Mouse (Mus musculus) stomach, embryonic 14.5 days (tissue): Measurements from ENCODE around the gene Ghitm. TPM values are rescaled to one million over a fixed set of nuclear protein-coding genes. Genes with fewer than 3 reads are reported as not detected.

ENCODE experiments used
- ATAC-seq: fragments of 200-750 bp; cut with Nextera tagmentation; 2 replicates; pipeline ENCODE4 v1.8.0; 2017; ENCODE audit warnings: low read depth, moderate TSS enrichment; ENCODE audit not compliant: insufficient number of reproducible peaks, insufficient read depth, low FRiP score
- H3K27ac ChIP-seq: fragments of 300-500 bp; sonication (generic); 2 replicates; pipeline ENCODE4 v1.5.1; 2014; ENCODE audit warnings: mild to moderate bottlenecking, low read length, moderate library complexity, mixed read lengths
- H3K27me3 ChIP-seq: fragments of 300-500 bp; sonication (generic); 2 replicates; pipeline ENCODE4 v1.6.1; 2014; ENCODE audit warnings: low read length, control low read depth, mixed read lengths; ENCODE audit not compliant: control insufficient read depth, insufficient read depth
- H3K36me3 ChIP-seq: fragments of 300-500 bp; sonication (generic); 2 replicates; pipeline ENCODE4 v1.6.1; 2014; ENCODE audit warnings: mild to moderate bottlenecking, control low read depth, low read length, moderate library complexity, mixed read lengths; ENCODE audit not compliant: control insufficient read depth, insufficient read depth
- H3K4me1 ChIP-seq: fragments of 300-500 bp; sonication (generic); 2 replicates; pipeline ENCODE4 v1.6.1; 2014; ENCODE audit warnings: low read length, control low read depth, mixed read lengths; ENCODE audit not compliant: control insufficient read depth, insufficient read depth
- H3K4me2 ChIP-seq: fragments of 300-500 bp; sonication (generic); replicated peaks from 2 replicates; pipeline ENCODE4 v1.6.1; 2014; ENCODE audit warnings: low read depth, low read length, control low read depth
- H3K4me3 ChIP-seq: fragments of 300-500 bp; sonication (generic); 2 replicates; pipeline ENCODE4 v1.5.1; 2014; ENCODE audit warnings: low read depth, low read length, control low read depth
- H3K9ac ChIP-seq: fragments of 300-500 bp; sonication (generic); replicated peaks from 2 replicates; pipeline ENCODE4 v1.6.1; 2014; ENCODE audit warnings: low read depth, mild to moderate bottlenecking, control low read depth, low read length, moderate library complexity, mixed read lengths
- H3K9me3 ChIP-seq: fragments of 300-500 bp; sonication (generic); 2 replicates; pipeline ENCODE4 v1.6.1; 2016; ENCODE audit warnings: low read depth, low read length, control low read depth; ENCODE audit not compliant: control insufficient read depth
- WGBS: fragments of 180-500 bp; shearing (Covaris S2); extraction: QIAGEN DNeasy Blood & Tissue Kit; methylation state at CpG from one replicate; pipeline ENCODE4 v1.1.7; 2014; 5-methylcytosine and 5-hydroxymethylcytosine counted together
- polyA plus RNA-seq: library from polyadenylated mRNA; unstranded; fragments of >200 nt; fragmentation: Nextera tagmentation; extraction: Ambion mirVana; gene quantifications from 2 replicates; pipeline ENCODE4 v1.2.1, GENCODE M21; 2014

The Ghitm gene
- polyA plus RNA-seq, 1 experiment from 2014 or later, result 194 TPM

DNA sequence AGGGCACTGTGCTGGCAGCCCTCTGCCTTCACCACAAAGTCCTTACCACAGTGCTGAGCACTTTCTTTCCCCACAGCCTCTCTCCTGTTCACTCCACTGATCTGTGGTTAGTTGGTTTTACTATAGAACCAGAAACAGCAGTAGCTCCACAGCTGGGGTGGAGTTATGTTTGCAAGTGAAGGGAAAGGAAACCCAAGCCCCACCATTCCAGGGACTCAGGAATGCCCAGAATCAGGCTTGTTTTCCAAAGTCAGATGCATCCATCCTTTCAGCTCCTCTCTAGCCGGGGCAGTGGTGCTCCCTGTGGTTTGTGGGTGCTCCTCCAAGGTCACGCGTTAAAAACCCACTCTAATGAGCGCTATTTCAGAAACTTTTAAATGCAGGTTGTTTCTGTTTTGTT, 39.5 kb downstream of the Ghitm start:
- Histone ChIP-seq H3K27me3 (0 out of 2 replicates have a peak, but pooled peaks cover 6% of the 10 kb centered on the region), H3K4me3 (no peak overlapping the region), H3K36me3 (no peaks in the 10 kb centered on the region), H3K4me1 (0 out of 2 replicates have a peak, but pooled peaks cover 4% of the 10 kb centered on the region), H3K4me2 (no peak overlapping the region), H3K9me3 (no peaks in the 10 kb centered on the region), H3K27ac (no peak overlapping the region), H3K9ac (no peak overlapping the region)
- ATAC-seq, result no peak
- 72% methylated on average over 4 of the region's 4 CpGs for WGBS

- Histone ChIP-seq H3K9ac (no peak overlapping the region), H3K36me3 (no peaks in the 10 kb centered on the region), H3K4me1 (0 out of 2 replicates have a peak, but pooled peaks cover 4% of the 10 kb centered on the region), H3K4me2 (no peak overlapping the region), H3K9me3 (no peaks in the 10 kb centered on the region), H3K27ac (no peak overlapping the region), H3K27me3 (0 out of 2 replicates have a peak, but pooled peaks cover 5% of the 10 kb centered on the region), H3K4me3 (no peak overlapping the region)
- ATAC-seq, result no peak
- 57% methylated on average over 6 of the region's 6 CpGs for WGBS
Measured at GRCm38 (mm10) chr14:37094436-37094835, 40.6 kb downstream of the Ghitm start.

DNA sequence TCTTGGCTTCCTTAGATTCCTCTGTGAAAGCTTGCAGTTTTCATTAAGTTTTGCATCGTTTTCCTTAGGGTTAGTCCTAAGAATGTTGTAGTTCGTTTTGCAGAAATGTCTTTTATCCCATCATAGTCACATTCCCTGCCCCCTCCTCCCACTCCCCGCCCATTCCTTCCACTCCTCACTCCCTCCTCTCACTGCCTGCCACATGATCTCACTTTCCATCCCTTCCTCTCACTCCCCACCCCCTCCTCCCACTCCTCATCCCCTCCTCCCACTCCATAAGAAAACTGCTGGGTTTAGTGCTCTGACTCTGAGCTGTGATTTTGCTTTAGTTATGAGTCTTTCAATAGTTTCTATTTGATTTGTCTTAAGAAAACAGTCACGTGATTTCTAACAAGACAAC, 51.3 kb downstream of the Ghitm start:
- no peak overlapping the region for H3K9ac ChIP-seq
- no peaks in the 10 kb centered on the region for H3K27me3 ChIP-seq
- no peak overlapping the region for H3K27ac ChIP-seq
- WGBS, result 26% methylated on average over 4 of the region's 4 CpGs
- H3K4me3 ChIP-seq, result no peak overlapping the region
- no peaks in the 10 kb centered on the region for H3K4me1 ChIP-seq
- H3K9me3 ChIP-seq, result no peaks in the 10 kb centered on the region
- H3K4me2 ChIP-seq, result no peak overlapping the region
- no peaks in the 10 kb centered on the region for H3K36me3 ChIP-seq
- no peak for ATAC-seq

- Histone ChIP-seq H3K4me3 (no peak overlapping the region), H3K4me1 (no peaks in the 10 kb centered on the region), H3K4me2 (no peak overlapping the region), H3K9me3 (no peaks in the 10 kb centered on the region), H3K9ac (no peak overlapping the region), H3K36me3 (no peaks in the 10 kb centered on the region), H3K27ac (no peak overlapping the region), H3K27me3 (no peaks in the 10 kb centered on the region)
- no peak for ATAC-seq
- WGBS, result 88% methylated on average over 1 of the region's 1 CpGs
Measured at GRCm38 (mm10) chr14:37080724-37081123, 54.3 kb downstream of the Ghitm start.

Other genes with a start within 250 kb of the Ghitm start
- gene Ccser2, start 166.5 kb downstream of the Ghitm start, polyA plus RNA-seq, result 26.8 and 31.8 TPM in 2 replicates
- gene Rgr, start 86.3 kb downstream of the Ghitm start, polyA plus RNA-seq, result not detected in 2 replicates
- gene Lrit1, start 80.4 kb downstream of the Ghitm start, polyA plus RNA-seq, result not detected in 2 replicates
- gene Lrit2, start 67.3 kb downstream of the Ghitm start, polyA plus RNA-seq, result not detected in 2 replicates
- 0.07 and 0.14 TPM in 2 replicates for gene Cdhr1, start 36.9 kb downstream of the Ghitm start, polyA plus RNA-seq
- 0.88 and 2.9 TPM in 2 replicates for gene 2610528A11Rik, start 21.2 kb downstream of the Ghitm start, polyA plus RNA-seq